Mouse (Mus musculus): ENCODE results near the gene Strada. TPM values are rescaled to one million over a fixed set of nuclear protein-coding genes. Genes with fewer than 3 reads are reported as not detected.

Gene Strada
- polyA plus RNA-seq, 1 experiment from 2014 or later: 7.8 TPM

- WGBS (ENCODE audit: insufficient replicate concordance): 59% methylated on average over 5 of the region's 5 CpGs
- Histone ChIP-seq H3K4me1 (replicated peaks) (peaks cover 5% of the 10 kb centered on the region), H3K36me3 (replicated peaks) (peaks cover 23% of the 10 kb centered on the region; the same call in 1 of the 2 replicates), H3K9me3 (replicated peaks) (no peaks in the 10 kb centered on the region), H3K27me3 (no peaks in the 10 kb centered on the region), H3K4me2 (no peak overlapping the region), H3K27ac (replicated peaks) (peak overlapping the region; percentile 12), H3K4me3 (replicated peaks) (no peak overlapping the region), H3K9ac (no peak overlapping the region)
- ATAC-seq (ENCODE audit: insufficient read depth): no peak
These were observed 79.7 kb downstream of the Strada start for GRCm38 (mm10) chr11:106122221-106122620.

Other genes starting within 250 kb of the Strada start
- 1.5 and 1.6 TPM in 2 replicates for gene Cyb561, start 248.8 kb downstream of the Strada start, polyA plus RNA-seq (2015; fragmentation: Nextera tagmentation; extraction: Ambion mirVana)
- 0.05 and 0.10 TPM in 2 replicates for gene Ace, start 234.2 kb downstream of the Strada start, polyA plus RNA-seq (2015; fragmentation: Nextera tagmentation; extraction: Ambion mirVana)
- gene Ace3, start 207.5 kb downstream of the Strada start, polyA plus RNA-seq (2015; fragmentation: Nextera tagmentation; extraction: Ambion mirVana): not detected in 2 replicates
- gene Kcnh6, start 194.0 kb downstream of the Strada start, polyA plus RNA-seq (2015; fragmentation: Nextera tagmentation; extraction: Ambion mirVana): 0.05 and 0.07 TPM in 2 replicates
- 26.6 and 29.6 TPM in 2 replicates for gene Dcaf7, start 165.3 kb downstream of the Strada start, polyA plus RNA-seq (2015; fragmentation: Nextera tagmentation; extraction: Ambion mirVana)
- 6.1 and 6.4 TPM in 2 replicates for gene Taco1, start 136.1 kb downstream of the Strada start, polyA plus RNA-seq (2015; fragmentation: Nextera tagmentation; extraction: Ambion mirVana)
- gene Map3k3, start 117.6 kb downstream of the Strada start, polyA plus RNA-seq (2015; fragmentation: Nextera tagmentation; extraction: Ambion mirVana): 5.2 and 6.0 TPM in 2 replicates
- gene Gm10840, start 41.3 kb downstream of the Strada start, polyA plus RNA-seq (2015; fragmentation: Nextera tagmentation; extraction: Ambion mirVana): not detected in 2 replicates
- 82.2 and 82.7 TPM in 2 replicates for gene Limd2, start 41.3 kb downstream of the Strada start, polyA plus RNA-seq (2015; fragmentation: Nextera tagmentation; extraction: Ambion mirVana)
- 36.4 and 37.3 TPM in 2 replicates for gene Ccdc47, start 14.2 kb upstream of the Strada start, polyA plus RNA-seq (2015; fragmentation: Nextera tagmentation; extraction: Ambion mirVana)
- gene Ddx42, start 14.8 kb upstream of the Strada start, polyA plus RNA-seq (2015; fragmentation: Nextera tagmentation; extraction: Ambion mirVana): 21.3 and 22.4 TPM in 2 replicates
- 30.2 and 30.4 TPM in 2 replicates for gene Ftsj3, start 53.9 kb upstream of the Strada start, polyA plus RNA-seq (2015; fragmentation: Nextera tagmentation; extraction: Ambion mirVana)
- 128 and 131 TPM in 2 replicates for gene Psmc5, start 54.0 kb upstream of the Strada start, polyA plus RNA-seq (2015; fragmentation: Nextera tagmentation; extraction: Ambion mirVana)
- 26.7 and 26.8 TPM in 2 replicates for gene Smarcd2, start 70.8 kb upstream of the Strada start, polyA plus RNA-seq (2015; fragmentation: Nextera tagmentation; extraction: Ambion mirVana)
- gene Tcam1, start 74.5 kb upstream of the Strada start, polyA plus RNA-seq (2015; fragmentation: Nextera tagmentation; extraction: Ambion mirVana): 0.09 and 0.12 TPM in 2 replicates
- gene Gh, start 99.7 kb upstream of the Strada start, polyA plus RNA-seq (2015; fragmentation: Nextera tagmentation; extraction: Ambion mirVana): not detected in 2 replicates
- 7.7 and 9.9 TPM in 2 replicates for gene Cd79b, start 112.6 kb upstream of the Strada start, polyA plus RNA-seq (2015; fragmentation: Nextera tagmentation; extraction: Ambion mirVana)
- 0.03 and 0.24 TPM in 2 replicates for gene Scn4a, start 151.1 kb upstream of the Strada start, polyA plus RNA-seq (2015; fragmentation: Nextera tagmentation; extraction: Ambion mirVana)
- gene Prr29, start 163.3 kb upstream of the Strada start, polyA plus RNA-seq (2015; fragmentation: Nextera tagmentation; extraction: Ambion mirVana): not detected in 2 replicates
- 13.4 and 16.4 TPM in 2 replicates for gene Icam2, start 185.9 kb upstream of the Strada start, polyA plus RNA-seq (2015; fragmentation: Nextera tagmentation; extraction: Ambion mirVana)